Mouse (Mus musculus) induced T-regulatory cell, adult 2 months (primary cell): ENCODE measurements at regions not wholly inside any gene's neighbourhood (a gene's known extent, or its start where the extent isn't known, plus 50 kb on each side); places are given as distances from the start of the nearest gene placed in this dataset.
A peak's percentile ranks its signal among the peaks of the same experiment; 100 is the strongest.

Source experiments
- DNase-seq: peaks from one replicate; pipeline ENCODE4 v3.0.0-alpha.2; 2012; ENCODE audit warnings: low read depth

GRCm38 (mm10) chr12:10572378-10572650 lies 181.7 kb downstream of the Rdh14 start:
- no peak for DNase-seq

GRCm38 (mm10) chr12:10573381-10573780 lies 182.8 kb downstream of the Rdh14 start:
- no peak for DNase-seq

GRCm38 (mm10) chr12:10582840-10583614 lies 192.5 kb downstream of the Rdh14 start:
- DNase-seq, result no peak

GRCm38 (mm10) chr12:10584026-10584425 lies 193.5 kb downstream of the Rdh14 start:
- DNase-seq, result no peak

GRCm38 (mm10) chr12:10589537-10589936 lies 199.0 kb downstream of the Rdh14 start:
- DNase-seq, result peak; percentile 63

- peak; percentile 13 for DNase-seq
Observed at GRCm38 (mm10) chr12:10597976-10598746, 207.6 kb downstream of the Rdh14 start.

GRCm38 (mm10) chr12:10600111-10600510 lies 209.5 kb downstream of the Rdh14 start:
- DNase-seq, result no peak

GRCm38 (mm10) chr12:10618319-10618718 lies 227.7 kb downstream of the Rdh14 start:
- no peak for DNase-seq

GRCm38 (mm10) chr12:10620541-10620940 lies 230.0 kb downstream of the Rdh14 start:
- no peak for DNase-seq

- no peak for DNase-seq
Observed at GRCm38 (mm10) chr12:10638591-10638990, 248.0 kb downstream of the Rdh14 start.

- DNase-seq, result no peak
Observed at GRCm38 (mm10) chr12:10654466-10655184, 264.1 kb downstream of the Rdh14 start.

- no peak for DNase-seq
Observed at GRCm38 (mm10) chr12:10655185-10655544, 264.6 kb downstream of the Rdh14 start.

GRCm38 (mm10) chr12:10658826-10659225 lies 268.3 kb downstream of the Rdh14 start:
- DNase-seq, result no peak

GRCm38 (mm10) chr12:10686747-10687146 lies 296.2 kb downstream of the Rdh14 start:
- no peak for DNase-seq
